Mouse (Mus musculus): ENCODE data around the gene Rspo1. TPM values are rescaled to one million over a fixed set of nuclear protein-coding genes. Genes with fewer than 3 reads are reported as not detected.

Rspo1 gene
- 4.1 and 14.0 TPM in 2 replicates for polyA plus RNA-seq (2021; fragmentation: Nextera tagmentation)
- long read RNA-seq, experiment 1, partial matches to known transcripts = 1 of 7 reads
- long read RNA-seq, experiment 1, other reads (novel, unspliced or antisense) = 1 of 7 reads
- long read RNA-seq, experiment 2, transcript Rspo1-201 (6 exons, 1,834 nt) = major isoform, 8 of 15 reads
- long read RNA-seq, experiment 2, partial matches to known transcripts = 0 of 15 reads
- long read RNA-seq, experiment 2, other reads (novel, unspliced or antisense) = 7 of 15 reads

DNA sequence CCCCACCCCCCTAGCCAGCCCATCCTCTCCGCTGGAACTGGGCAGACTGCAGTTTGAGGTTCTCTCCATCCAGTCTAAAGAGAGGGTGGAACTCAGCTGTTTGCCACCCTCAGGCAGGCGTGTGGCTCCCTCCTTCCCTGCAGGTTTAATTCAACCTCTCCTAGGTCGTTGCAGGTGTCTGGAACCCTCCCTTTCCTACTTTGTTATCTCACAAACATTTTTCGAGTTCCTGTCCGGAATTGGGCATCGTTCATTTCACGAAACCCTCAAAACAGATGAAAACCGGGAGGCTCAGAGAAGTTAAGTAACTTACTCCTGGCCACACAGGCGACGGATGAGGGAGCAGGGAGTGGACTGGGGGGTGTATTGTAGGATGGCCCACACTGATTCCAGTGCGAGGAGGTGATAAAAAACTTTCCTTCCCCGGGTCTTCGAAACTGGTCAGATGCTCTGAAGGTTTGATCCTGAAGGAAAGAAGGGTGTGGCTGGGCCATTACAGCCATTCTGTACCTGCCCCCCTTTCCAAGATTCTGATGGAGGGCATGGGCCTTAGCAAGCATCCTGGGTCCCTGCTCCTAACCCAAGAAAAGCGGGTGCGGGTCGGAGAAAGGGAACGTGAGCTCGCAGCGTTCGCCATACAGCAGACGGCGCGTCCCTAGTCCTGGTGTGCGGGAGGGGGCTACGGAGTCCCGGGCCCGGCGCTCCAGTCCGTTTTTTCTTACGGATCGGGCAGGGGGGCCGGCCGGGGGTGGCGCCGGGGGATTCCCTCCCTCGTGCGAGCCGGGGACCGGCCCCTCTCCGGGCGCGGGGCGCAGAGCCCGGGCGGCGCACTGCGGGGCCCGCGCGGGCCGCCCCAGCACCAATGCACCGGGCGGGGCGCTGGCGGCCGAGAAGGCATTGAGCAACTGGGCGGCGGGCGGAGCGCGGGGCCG is at the start of gene Rspo1:
Gene Rspo1, plus strand, starts transcription at position 760 of the 932 bp plus-strand sequence.

DNA sequence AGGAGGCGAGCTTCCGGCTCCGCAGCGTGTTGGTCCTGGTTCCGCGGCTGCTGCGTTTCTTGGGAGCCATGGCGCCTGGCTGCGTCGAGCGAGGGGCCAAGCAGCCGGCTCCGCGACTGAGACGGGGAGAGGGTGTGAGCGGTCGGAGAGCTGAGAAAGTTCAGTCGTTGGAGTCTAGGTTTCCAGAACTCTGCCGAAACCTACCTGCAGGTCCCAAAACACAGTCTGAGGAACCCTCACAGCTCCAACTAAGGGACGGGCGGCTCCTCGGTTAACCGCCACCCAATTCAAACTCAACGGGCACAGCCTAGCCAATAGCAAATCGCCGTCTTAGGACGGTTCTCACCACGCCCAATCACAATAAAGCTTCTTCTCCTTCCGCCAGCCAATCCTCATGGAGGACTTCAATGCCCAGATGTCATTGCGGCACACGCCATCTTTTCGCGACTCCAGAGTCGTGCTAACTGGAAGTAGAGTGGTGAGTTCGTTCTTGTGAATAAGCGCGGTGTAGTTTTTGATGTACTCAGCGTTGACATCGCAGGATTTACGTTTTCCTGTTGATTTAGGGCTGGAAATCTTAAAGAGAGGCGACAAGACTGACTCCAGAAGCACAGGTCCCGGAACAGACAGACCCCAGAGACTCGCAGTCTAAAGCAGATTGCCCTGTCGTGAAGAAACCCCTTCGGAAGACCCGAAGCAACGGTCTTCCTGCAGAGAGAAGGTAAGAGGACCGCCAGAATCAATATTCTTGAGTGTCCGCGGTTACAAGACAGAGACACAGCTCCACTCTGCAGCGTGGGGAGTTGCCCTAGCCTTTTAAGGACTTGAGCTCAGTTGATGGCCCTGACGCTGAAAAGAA is 49.4 kb upstream of the Rspo1 start, which contains the start of gene 9930104L06Rik:
Gene 9930104L06Rik, plus strand, starts transcription at position 436 of the 859 bp plus-strand sequence.

GRCm38 (mm10) chr4:124939211-124939610 is 47.0 kb upstream of the Rspo1 start, which contains the start of gene Cdca8:
Cdca8 (minus strand) TSS chr4:124939311.

DNA sequence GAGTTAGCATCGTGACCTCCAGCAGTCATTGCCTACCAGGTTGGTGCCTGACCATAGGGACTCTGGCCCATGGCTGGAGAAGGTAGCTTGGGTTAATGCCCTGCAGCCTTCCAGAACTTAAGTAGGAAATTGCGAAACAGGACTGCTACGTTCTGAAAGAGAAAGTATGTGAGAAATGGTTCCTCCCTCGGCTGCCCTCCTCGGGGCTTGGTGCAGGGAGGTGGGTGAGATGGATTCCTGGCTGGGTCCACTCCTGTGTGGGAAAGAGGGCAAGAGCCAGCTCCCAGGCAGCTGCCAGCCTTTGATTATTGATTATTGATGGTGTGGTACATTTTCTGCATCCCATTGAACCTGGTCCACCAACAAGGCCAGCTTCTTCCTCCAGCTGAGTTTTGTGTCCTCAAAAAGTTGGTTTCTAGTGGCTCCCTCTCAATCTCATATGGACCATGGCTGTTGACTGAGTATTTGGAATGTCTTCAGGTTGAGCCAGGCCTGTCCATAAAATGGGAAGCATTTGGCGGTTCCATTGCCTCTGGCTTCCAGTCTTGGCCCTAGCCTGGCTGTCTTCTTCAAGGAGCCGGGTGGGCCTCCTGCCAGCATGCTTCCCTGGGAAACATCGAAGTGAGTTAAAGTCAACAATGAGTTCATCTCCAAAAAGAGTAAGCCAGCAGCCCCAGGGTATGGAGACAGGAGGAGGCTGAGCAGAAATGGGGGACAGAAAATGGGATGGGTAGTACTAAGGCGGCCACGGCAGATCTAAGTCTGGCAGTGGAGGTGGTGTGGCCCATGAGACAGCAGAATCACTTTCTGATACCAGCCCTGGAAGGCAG is 29.8 kb downstream of the Rspo1 start, which contains the start of gene Gnl2:
Gene Gnl2, plus strand, starts transcription at position 780 of the 830 bp plus-strand sequence.

Other genes starting within 250 kb of the Rspo1 start
- gene Inpp5b, start 244.6 kb upstream of the Rspo1 start, polyA plus RNA-seq (2021; fragmentation: Nextera tagmentation) = 5.7 and 6.1 TPM in 2 replicates
- 10.3 and 13.4 TPM in 2 replicates for gene Mtf1, start 184.3 kb upstream of the Rspo1 start, polyA plus RNA-seq (2021; fragmentation: Nextera tagmentation)
- 5.0 and 49.2 TPM in 2 replicates for gene Yrdc, start 135.8 kb upstream of the Rspo1 start, polyA plus RNA-seq (2021; fragmentation: Nextera tagmentation)
- gene 1110065P20Rik, start 135.2 kb upstream of the Rspo1 start, polyA plus RNA-seq (2021; fragmentation: Nextera tagmentation) = 84.5 and 117 TPM in 2 replicates
- 8.9 and 11.2 TPM in 2 replicates for gene Maneal, start 124.3 kb upstream of the Rspo1 start, polyA plus RNA-seq (2021; fragmentation: Nextera tagmentation)
- 2.3 and 7.8 TPM in 2 replicates for gene Epha10, start 105.5 kb upstream of the Rspo1 start, polyA plus RNA-seq (2021; fragmentation: Nextera tagmentation)
- 3.9 and 5.8 TPM in 2 replicates for gene 9930104L06Rik, start 49.4 kb upstream of the Rspo1 start, polyA plus RNA-seq (2021; fragmentation: Nextera tagmentation)
- gene Cdca8, start 47.1 kb upstream of the Rspo1 start, polyA plus RNA-seq (2021; fragmentation: Nextera tagmentation) = 2.2 and 2.5 TPM in 2 replicates
- 27.4 and 28.7 TPM in 2 replicates for gene Gnl2, start 30.2 kb downstream of the Rspo1 start, polyA plus RNA-seq (2021; fragmentation: Nextera tagmentation)
- gene Dnali1, start 79.3 kb downstream of the Rspo1 start, polyA plus RNA-seq (2021; fragmentation: Nextera tagmentation) = 0.83 and 0.96 TPM in 2 replicates
- 7.4 and 7.6 TPM in 2 replicates for gene Snip1, start 80.2 kb downstream of the Rspo1 start, polyA plus RNA-seq (2021; fragmentation: Nextera tagmentation)
- 153 and 165 TPM in 2 replicates for gene Meaf6, start 98.7 kb downstream of the Rspo1 start, polyA plus RNA-seq (2021; fragmentation: Nextera tagmentation)
- 0.07 and 0.36 TPM in 2 replicates for gene Zc3h12a, start 141.4 kb downstream of the Rspo1 start, polyA plus RNA-seq (2021; fragmentation: Nextera tagmentation)

Data from left cerebral cortex, adult 6 months (tissue).